Mouse (Mus musculus) heart, embryonic 14.5 days (tissue): ENCODE measurements at regions not wholly inside any gene's neighbourhood (a gene's known extent, or its start where the extent isn't known, plus 50 kb on each side); places are given as distances from the start of the nearest gene placed in this dataset.

Experiments
- ATAC-seq: fragments of 200-750 bp; cut with Nextera tagmentation; 2 replicates; pipeline ENCODE4 v1.8.0; 2017; ENCODE audit warnings: low read depth, moderate TSS enrichment; ENCODE audit not compliant: insufficient number of reproducible peaks, insufficient read depth, low FRiP score
- H3K27ac ChIP-seq, 2 experiments: fragments of 200-500 bp in 1 of 2; fragments of 300-500 bp in 1 of 2; sonication (generic) in 1 of 2; replicated peaks in 1 of 2; 2 replicates each; pipeline ENCODE4 v1.5.1; 2012 to 2014; ENCODE audit warnings: low read depth in 2 of 2, low read length in 2 of 2, control low read depth in 1 of 2, mild to moderate bottlenecking in 1 of 2, mixed read lengths in 1 of 2; ENCODE audit not compliant: control insufficient read depth in 1 of 2, insufficient read depth in 1 of 2
- H3K27me3 ChIP-seq: fragments of 300-500 bp; sonication (generic); 2 replicates; pipeline ENCODE4 v1.6.1; 2014; ENCODE audit warnings: mild to moderate bottlenecking, low read length, control low read depth; ENCODE audit not compliant: control insufficient read depth, insufficient read depth
- H3K36me3 ChIP-seq: fragments of 300-500 bp; sonication (generic); 2 replicates; pipeline ENCODE4 v1.6.1; 2014; ENCODE audit warnings: mild to moderate bottlenecking, control low read depth, low read length, mixed read lengths; ENCODE audit not compliant: control insufficient read depth, insufficient read depth
- H3K4me1 ChIP-seq, 2 experiments: fragments of 200-500 bp in 1 of 2; fragments of 300-500 bp in 1 of 2; sonication (generic) in 1 of 2; 2 replicates each; pipeline ENCODE4 v1.6.1; 2012 to 2014; ENCODE audit warnings: low read length in 2 of 2, control low read depth in 1 of 2, mixed read lengths in 1 of 2; ENCODE audit not compliant: control insufficient read depth in 2 of 2, insufficient read depth in 2 of 2
- H3K4me2 ChIP-seq: fragments of 300-500 bp; sonication (generic); 2 replicates; pipeline ENCODE4 v1.6.1; 2014; ENCODE audit warnings: mild to moderate bottlenecking, low read length
- H3K4me3 ChIP-seq, 2 experiments: fragments of 200-500 bp in 1 of 2; fragments of 300-500 bp in 1 of 2; sonication (generic) in 1 of 2; 2 replicates each; pipeline ENCODE4 v1.5.1; 2012 to 2014; ENCODE audit warnings: low read length in 2 of 2, mild to moderate bottlenecking in 2 of 2, control low read depth in 1 of 2, low read depth in 1 of 2, moderate library complexity in 1 of 2; ENCODE audit not compliant: control insufficient read depth in 1 of 2, insufficient read depth in 1 of 2
- H3K9ac ChIP-seq: fragments of 300-500 bp; sonication (generic); 2 replicates; pipeline ENCODE4 v1.6.1; 2014; ENCODE audit warnings: mild to moderate bottlenecking, low read length
- H3K9me3 ChIP-seq: fragments of 300-500 bp; sonication (generic); 2 replicates; pipeline ENCODE4 v1.6.1; 2016; ENCODE audit warnings: low read length, control low read depth; ENCODE audit not compliant: control insufficient read depth
- WGBS: fragments of 180-500 bp; shearing (Covaris S2); extraction: QIAGEN DNeasy Blood & Tissue Kit; methylation state at CpG from one replicate; pipeline ENCODE4 v1.1.7; 2014; 5-methylcytosine and 5-hydroxymethylcytosine counted together

DNA sequence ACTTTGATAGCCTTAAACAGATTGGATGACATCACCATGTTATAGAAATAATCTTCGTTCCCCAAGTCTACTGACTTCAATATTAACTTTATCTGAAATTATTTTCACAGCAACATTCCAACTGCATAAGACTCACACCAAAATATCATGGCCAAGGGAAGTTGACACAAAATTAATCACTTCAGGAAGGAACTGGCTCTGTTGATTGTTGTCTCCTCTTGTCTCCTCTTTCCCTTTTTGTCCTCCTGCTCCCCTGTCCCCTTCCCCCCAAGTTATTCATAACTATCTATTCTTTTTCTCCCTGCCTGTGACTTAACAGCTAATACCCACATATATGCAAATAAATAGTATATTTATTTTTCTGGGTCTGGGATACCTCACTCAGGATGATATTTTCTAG, 67.6 kb upstream of the Arsj start:
- H3K4me2 ChIP-seq = no peak overlapping the region
- H3K4me3 ChIP-seq = no peak overlapping the region
- 70% methylated on average over 1 of the region's 1 CpGs for WGBS
- no peak overlapping the region for H3K9ac ChIP-seq
- no peak overlapping the region for H3K27ac ChIP-seq
- H3K36me3 ChIP-seq = no peaks in the 10 kb centered on the region
- H3K27me3 ChIP-seq = no peaks in the 10 kb centered on the region
- no peak for ATAC-seq
- no peaks in the 10 kb centered on the region for H3K9me3 ChIP-seq
- peaks cover 8 to 15% of the 10 kb centered on the region in 2 experiments for H3K4me1 ChIP-seq

DNA sequence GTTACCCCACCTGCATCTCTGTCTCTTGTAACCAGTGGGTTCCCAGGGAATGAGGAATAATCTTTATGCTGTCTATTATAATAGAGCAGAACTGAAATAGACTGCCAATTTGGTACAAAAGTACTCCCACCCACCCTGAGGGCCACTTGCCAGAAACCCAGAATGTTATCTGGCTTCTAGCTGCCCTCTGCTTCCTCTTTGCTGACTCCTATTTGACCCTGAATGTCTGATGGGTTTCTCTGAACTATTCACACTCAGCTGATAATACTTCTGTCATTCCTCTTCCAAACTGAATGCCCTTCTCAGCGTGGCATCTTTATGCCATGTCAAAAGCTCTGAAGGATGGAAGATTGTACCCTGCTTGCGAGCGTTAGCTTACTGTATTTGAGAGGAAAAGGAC, 64.2 kb upstream of the Arsj start:
- Histone ChIP-seq H3K4me3 (no peak overlapping the region), H3K27ac (no peak overlapping the region)

DNA sequence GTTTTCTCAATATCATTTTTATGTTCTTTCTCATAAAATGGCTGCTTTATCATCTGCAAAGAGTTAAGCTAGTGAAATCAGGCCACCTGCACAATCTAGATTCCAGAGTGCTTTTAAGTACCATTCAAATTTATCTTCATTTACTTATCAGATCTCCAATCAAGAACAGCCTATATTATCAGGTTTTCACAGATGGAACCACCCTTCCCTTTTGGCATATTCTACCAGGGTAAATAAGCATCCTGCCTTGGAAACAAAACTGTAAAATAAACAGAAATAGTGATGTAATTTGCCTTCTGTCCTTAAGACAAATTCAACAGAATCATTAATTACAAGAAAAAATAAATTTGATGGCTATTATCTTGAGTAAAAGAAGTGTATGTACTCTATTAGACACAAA, 55.2 kb upstream of the Arsj start:
- no peaks in the 10 kb centered on the region for H3K4me1 ChIP-seq
- H3K4me3 ChIP-seq = no peak overlapping the region
- ATAC-seq = no peak
- H3K9me3 ChIP-seq = no peaks in the 10 kb centered on the region
- no peaks in the 10 kb centered on the region for H3K36me3 ChIP-seq
- no peak overlapping the region for H3K27ac ChIP-seq
- no peak overlapping the region for H3K4me2 ChIP-seq
- H3K9ac ChIP-seq = no peak overlapping the region
- no peaks in the 10 kb centered on the region for H3K27me3 ChIP-seq

More for the DNA sequence above, 64.2 kb upstream of the Arsj start:
- Histone ChIP-seq H3K36me3 (no peaks in the 10 kb centered on the region), H3K4me2 (0 out of 2 replicates have a peak overlapping the region, but pooled peaks have one; percentile 19), H3K9me3 (no peaks in the 10 kb centered on the region), H3K4me1 (peaks cover 8 to 15% of the 10 kb centered on the region in 2 experiments), H3K9ac (no peak overlapping the region), H3K27me3 (no peaks in the 10 kb centered on the region)
- ATAC-seq = no peak
- 30% methylated on average over 3 of the region's 3 CpGs for whole genome bisulfite sequencing
